Mouse (Mus musculus): ENCODE measurements around the gene Ch25h.

GRCm38 (mm10) chr19:34435197-34435611, 39.8 kb downstream of the Ch25h start:
- TF ChIP-seq CTCF (IDR thresholded peaks at IDR 0.05; ENCODE audit: low read depth), result no peak
- TF ChIP-seq EP300 (optimal IDR thresholded peaks at IDR 0.05), result no peak
